Mouse (Mus musculus) neutrophil, adult 5-6 weeks (primary cell): ENCODE results near the gene 0610037L13Rik. TPM values are rescaled to one million over a fixed set of nuclear protein-coding genes. Genes with fewer than 3 reads are reported as not detected.

Experiments used
- ATAC-seq: fragments of 151-379, 151-347 bp; 2 replicates; pipeline ENCODE4 v1.8.0; 2017; ENCODE audit warnings: mild to moderate bottlenecking, moderate TSS enrichment; ENCODE audit not compliant: insufficient number of reproducible peaks, poor library complexity, low FRiP score, severe bottlenecking; ENCODE audit errors: extremely low read depth
- total RNA-seq: library from RNA; stranded (forward); fragments of 200-1000 nt; gene quantifications from 2 replicates; pipeline ENCODE4 v1.2.3, GENCODE M21; 2017

The 0610037L13Rik gene
- total RNA-seq, result 44.8 and 48.4 TPM in 2 replicates

GRCm38 (mm10) chr4:107889731-107890432 lies at the start of gene 0610037L13Rik:
Gene 0610037L13Rik, plus strand, starts transcription at chr4:107889813.
- peak; percentile 95 for ATAC-seq

- ATAC-seq, result no peak
Observed at GRCm38 (mm10) chr4:107843687-107844086, 45.9 kb upstream of the 0610037L13Rik start.

- ATAC-seq, result peak; percentile 54; the same call in 1 of the 2 replicates
Observed at GRCm38 (mm10) chr4:107844971-107845370, 44.6 kb upstream of the 0610037L13Rik start.

- ATAC-seq, result no peak
Observed at GRCm38 (mm10) chr4:107846795-107847194, 42.8 kb upstream of the 0610037L13Rik start.

GRCm38 (mm10) chr4:107848546-107848945 lies 41.1 kb upstream of the 0610037L13Rik start:
- ATAC-seq, result no peak

GRCm38 (mm10) chr4:107849621-107850020 lies 40.0 kb upstream of the 0610037L13Rik start:
- ATAC-seq, result no peak

GRCm38 (mm10) chr4:107850091-107850490 lies 39.5 kb upstream of the 0610037L13Rik start:
- no peak for ATAC-seq

- no peak for ATAC-seq
Observed at GRCm38 (mm10) chr4:107853333-107853732, 36.3 kb upstream of the 0610037L13Rik start.

GRCm38 (mm10) chr4:107853836-107854235 lies 35.8 kb upstream of the 0610037L13Rik start:
- no peak for ATAC-seq

GRCm38 (mm10) chr4:107856958-107857686 lies 32.5 kb upstream of the 0610037L13Rik start:
- no peak for ATAC-seq

- no peak for ATAC-seq
Observed at GRCm38 (mm10) chr4:107858995-107859394, 30.6 kb upstream of the 0610037L13Rik start.

- ATAC-seq, result no peak
Observed at GRCm38 (mm10) chr4:107864866-107865265, 24.7 kb upstream of the 0610037L13Rik start.

- peak; percentile 99 for ATAC-seq
Observed at GRCm38 (mm10) chr4:107879254-107880050, 10.2 kb upstream of the 0610037L13Rik start, which contains the start of gene Magoh. Gene Magoh, plus strand, starts transcription at chr4:107879755.

GRCm38 (mm10) chr4:107881631-107882030 lies 8.0 kb upstream of the 0610037L13Rik start:
- no peak for ATAC-seq

- ATAC-seq, result no peak
Observed at GRCm38 (mm10) chr4:107886371-107886770, 3.2 kb upstream of the 0610037L13Rik start.

- ATAC-seq, result no peak
Observed at GRCm38 (mm10) chr4:107889385-107889730, 255 bp upstream of the 0610037L13Rik start.

- ATAC-seq, result no peak
Observed at GRCm38 (mm10) chr4:107892663-107893062, 3.0 kb downstream of the 0610037L13Rik start.

- ATAC-seq, result no peak
Observed at GRCm38 (mm10) chr4:107899211-107899927, 9.8 kb downstream of the 0610037L13Rik start.

GRCm38 (mm10) chr4:107900206-107900605 lies 10.6 kb downstream of the 0610037L13Rik start:
- ATAC-seq, result no peak
